Mouse (Mus musculus) spleen, adult 2 months (tissue): Measurements from ENCODE around the gene Zmiz1.

Source experiments
- CTCF ChIP-seq: fragments of 200-500 bp; IDR thresholded peaks from 2 replicates; pipeline ENCODE4 v1.5.1; 2011; ENCODE audit warnings: mild to moderate bottlenecking, inconsistent platforms; ENCODE audit not compliant: insufficient read depth, insufficient read length, insufficient replicate concordance; ENCODE audit errors: extremely low read depth
- POLR2A ChIP-seq: fragments of 200-500 bp; IDR thresholded peaks from 2 replicates; pipeline ENCODE4 v1.6.1; 2011; ENCODE audit warnings: low read depth, low read length, inconsistent platforms

GRCm38 (mm10) chr14:25535583-25535943 lies 76.6 kb downstream of the Zmiz1 start:
- TF ChIP-seq POLR2A = no peak
- TF ChIP-seq CTCF = no peak
